Mouse (Mus musculus) thymus, adult 2 months (tissue): ENCODE results near the gene Hecw2. TPM values are rescaled to one million over a fixed set of nuclear protein-coding genes. Genes with fewer than 3 reads are reported as not detected.

Experiments
- DNase-seq: peaks from one replicate; pipeline ENCODE4 v3.0.0; 2021
- H3K27ac ChIP-seq: fragments of 200-500 bp; 2 replicates; pipeline ENCODE4 v1.5.1; 2012; ENCODE audit warnings: low read length, control low read depth; ENCODE audit not compliant: control insufficient read depth, insufficient read depth
- H3K27me3 ChIP-seq: fragments of 200-500 bp; 2 replicates; pipeline ENCODE4 v1.6.1; 2012; ENCODE audit warnings: mild to moderate bottlenecking, low read length, moderate library complexity, mixed read lengths; ENCODE audit not compliant: control insufficient read depth, insufficient read depth
- H3K36me3 ChIP-seq: fragments of 200-500 bp; 2 replicates; pipeline ENCODE4 v1.6.1; 2012; ENCODE audit warnings: mild to moderate bottlenecking, low read length, moderate library complexity; ENCODE audit not compliant: control insufficient read depth, insufficient read depth
- H3K4me1 ChIP-seq: fragments of 200-500 bp; replicated peaks from 2 replicates; pipeline ENCODE4 v1.6.1; 2012; ENCODE audit warnings: low read length; ENCODE audit not compliant: control insufficient read depth, insufficient read depth
- H3K4me3 ChIP-seq: fragments of 200-500 bp; 2 replicates; pipeline ENCODE4 v1.5.1; 2012; ENCODE audit warnings: mild to moderate bottlenecking, low read length, control low read depth, moderate library complexity; ENCODE audit not compliant: control insufficient read depth, insufficient read depth
- CTCF ChIP-seq: fragments of 200-500 bp; IDR thresholded peaks from 2 replicates; pipeline ENCODE4 v1.5.1; 2012; ENCODE audit warnings: mild to moderate bottlenecking, control low read depth, low read length, moderate library complexity, borderline replicate concordance; ENCODE audit not compliant: control insufficient read depth, poor library complexity, insufficient read depth; ENCODE audit errors: extremely low read depth
- POLR2A ChIP-seq: fragments of 200-500 bp; IDR thresholded peaks from 2 replicates; pipeline ENCODE4 v1.6.1; 2012; ENCODE audit warnings: mild to moderate bottlenecking, low read length, control low read depth, moderate library complexity; ENCODE audit not compliant: control insufficient read depth, poor library complexity, insufficient read depth; ENCODE audit errors: extremely low read depth
- WGBS: fragments of 180-500 bp; shearing (Covaris S2); methylation state at CpG from one replicate; pipeline ENCODE4 v1.1.7; 2018; 5-methylcytosine and 5-hydroxymethylcytosine counted together
- polyA plus RNA-seq: library from polyadenylated mRNA; depleted of rRNA; stranded (reverse); fragments of >200 nt; gene quantifications from 2 replicates; pipeline ENCODE4 v1.2.3, GENCODE M21; 2012

Hecw2 gene
- polyA plus RNA-seq, 1 experiment = 0.55 TPM

DNA sequence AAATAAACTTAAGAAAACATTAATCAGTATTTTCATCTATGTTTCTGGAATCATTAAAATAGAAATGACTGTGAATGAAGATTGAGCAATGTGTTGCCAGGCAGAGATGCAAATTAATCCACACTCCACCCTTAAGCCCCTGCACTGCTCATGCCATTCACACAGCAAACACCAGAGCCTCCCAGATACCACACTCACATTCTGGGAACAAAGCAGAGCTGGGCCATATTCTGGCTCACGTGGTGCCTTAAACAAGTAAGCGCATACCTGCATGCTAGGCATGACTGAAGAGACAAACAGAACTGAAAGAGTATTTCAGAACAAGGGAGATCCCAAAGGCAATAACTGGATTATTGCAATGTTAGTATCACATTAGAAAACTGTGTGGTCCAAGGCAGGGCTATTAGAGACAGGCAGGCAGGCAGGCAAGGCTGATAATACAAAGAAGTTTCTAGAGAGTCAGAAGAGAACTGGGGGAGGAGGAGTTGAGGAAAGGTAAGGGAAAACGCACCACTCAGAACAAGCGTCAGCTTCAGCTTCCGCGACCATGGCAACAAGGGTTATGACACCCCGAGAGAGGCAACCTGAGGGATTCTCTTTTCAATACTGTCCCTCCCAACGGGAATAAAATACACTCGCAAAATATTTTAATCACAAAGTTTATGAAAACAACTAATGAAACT lies 75.2 kb downstream of the Hecw2 start:
- H3K36me3 ChIP-seq = no peaks in the 10 kb centered on the region
- TF ChIP-seq POLR2A = no peak
- TF ChIP-seq CTCF = no peak
- H3K4me1 ChIP-seq = 0 out of 2 replicates have a peak, but pooled peaks cover 8% of the 10 kb centered on the region
- H3K27ac ChIP-seq = no peak overlapping the region
- H3K27me3 ChIP-seq = no peaks in the 10 kb centered on the region
- no peak overlapping the region for H3K4me3 ChIP-seq
- DNase-seq = no peak
- 93% methylated on average over 9 of the region's 9 CpGs for whole genome bisulfite sequencing

DNA sequence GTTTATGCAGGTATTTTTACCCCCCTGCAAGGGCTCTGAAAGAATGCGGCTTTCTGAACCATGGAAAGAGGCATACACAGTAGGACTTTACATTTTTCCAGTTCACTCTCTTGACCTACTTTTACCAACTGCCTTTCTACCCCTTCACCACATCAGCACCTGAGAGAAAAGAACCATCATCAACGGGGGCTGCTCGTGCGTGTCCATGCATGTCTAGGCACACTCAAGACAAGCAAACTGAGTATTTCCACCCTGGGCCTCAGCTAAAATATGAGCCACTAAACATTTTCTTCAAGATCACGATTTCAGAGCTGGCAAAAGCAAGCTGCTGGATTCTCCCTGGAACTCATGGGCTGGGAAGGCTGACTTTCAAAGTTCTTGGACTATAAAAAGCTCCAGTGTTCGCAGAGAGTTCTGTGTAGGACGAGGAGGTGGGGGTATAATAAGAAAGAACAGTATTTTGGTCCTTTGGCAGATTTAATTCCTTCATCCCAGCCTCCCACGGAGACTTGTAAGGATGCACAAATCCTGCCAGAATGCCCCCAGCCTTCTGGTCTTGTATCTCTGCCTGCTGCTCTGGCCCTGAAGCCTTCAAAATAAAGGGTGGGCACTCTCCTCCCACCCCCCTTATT lies 76.5 kb downstream of the Hecw2 start:
- Histone ChIP-seq H3K4me1 (0 out of 2 replicates have a peak, but pooled peaks cover 8% of the 10 kb centered on the region), H3K36me3 (no peaks in the 10 kb centered on the region), H3K27me3 (no peaks in the 10 kb centered on the region), H3K27ac (peak overlapping the region; percentile 48), H3K4me3 (no peak overlapping the region)
- no peak for DNase-seq
- WGBS = 74% methylated on average over 8 of the region's 8 CpGs
- TF ChIP-seq CTCF = no peak

DNA sequence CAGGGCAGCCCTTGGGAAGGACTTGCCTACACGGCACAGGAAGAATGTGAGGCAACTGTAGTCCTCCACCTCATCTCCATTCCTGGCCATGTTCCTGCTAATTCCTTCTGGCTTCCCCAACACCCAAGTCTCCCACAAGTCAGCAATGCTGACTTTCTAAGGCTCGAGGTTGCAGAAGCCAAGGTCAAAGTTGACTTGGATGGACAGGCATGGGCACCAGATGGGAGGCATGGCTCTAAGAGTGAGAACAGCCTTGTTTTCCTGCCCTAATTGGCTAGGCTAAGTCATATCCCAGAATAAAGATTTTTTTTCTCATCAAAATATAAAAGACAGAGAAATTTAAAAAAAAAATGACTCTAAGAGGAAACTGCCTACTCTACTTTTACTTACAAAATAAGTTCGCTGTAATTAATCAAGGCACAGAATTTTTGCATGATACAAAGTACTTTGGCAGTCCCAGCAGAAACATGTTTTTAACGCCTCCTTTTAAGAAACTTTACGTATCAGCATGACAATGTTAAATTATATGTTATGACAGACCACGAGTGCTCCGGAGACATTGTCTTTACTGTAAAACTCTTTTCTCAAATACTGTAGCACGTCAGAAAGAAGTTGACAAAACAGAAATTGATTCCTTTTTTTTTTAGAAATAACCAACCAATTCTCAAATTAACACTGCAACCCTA lies 83.9 kb downstream of the Hecw2 start:
- DNase-seq = no peak
- H3K27me3 ChIP-seq = no peaks in the 10 kb centered on the region
- 96% methylated on average over 8 of the region's 8 CpGs for WGBS
- H3K36me3 ChIP-seq = no peaks in the 10 kb centered on the region
- H3K27ac ChIP-seq = no peak overlapping the region
- no peak overlapping the region for H3K4me3 ChIP-seq
- TF ChIP-seq POLR2A = no peak
- peaks cover 2% of the 10 kb centered on the region; the same call in 1 of the 2 replicates for H3K4me1 ChIP-seq

DNA sequence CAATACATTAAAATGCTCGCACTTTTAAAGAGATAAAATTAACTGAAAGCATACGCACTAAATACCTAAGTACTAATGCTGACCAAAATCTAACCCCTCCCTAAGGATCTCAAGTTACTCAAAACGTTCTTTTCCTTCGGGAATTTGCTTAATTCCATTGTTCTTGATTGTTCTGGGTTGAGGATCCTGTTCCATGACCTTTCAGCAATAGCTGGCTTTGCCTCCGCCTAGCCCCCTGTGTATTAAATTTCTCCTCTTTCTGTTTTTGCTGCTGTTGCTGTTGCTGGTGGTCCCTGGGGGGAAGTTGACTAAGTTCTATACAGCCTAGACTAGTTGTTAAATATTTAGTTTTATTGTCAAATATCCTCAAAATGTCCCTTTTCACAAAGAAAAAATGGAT lies 85.7 kb downstream of the Hecw2 start:
- Histone ChIP-seq H3K36me3 (no peaks in the 10 kb centered on the region), H3K4me3 (no peak overlapping the region), H3K27ac (no peak overlapping the region), H3K4me1 (peaks cover 2% of the 10 kb centered on the region; the same call in 1 of the 2 replicates), H3K27me3 (no peaks in the 10 kb centered on the region)
- WGBS = 82% methylated on average over 5 of the region's 5 CpGs
- DNase-seq = no peak
- TF ChIP-seq POLR2A (no peak), CTCF (no peak)

DNA sequence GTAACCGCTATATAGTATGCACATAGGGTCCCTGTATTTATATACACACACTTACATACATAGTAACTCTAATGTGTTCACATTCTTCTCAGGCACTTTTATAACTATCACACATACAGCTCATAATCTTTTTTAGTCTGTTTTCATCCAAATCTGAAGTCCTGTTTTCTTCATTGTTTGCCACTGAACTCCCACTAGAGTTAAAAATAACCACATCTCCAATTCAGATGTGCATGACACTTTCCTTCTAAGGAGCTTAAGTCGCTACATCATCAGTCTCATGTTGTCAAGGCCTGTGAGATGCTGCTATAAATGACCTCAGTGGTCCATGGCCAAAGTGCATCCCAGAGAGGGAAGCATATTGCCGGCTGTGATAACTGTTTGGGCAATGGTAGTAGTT lies 88.2 kb downstream of the Hecw2 start:
- 92% methylated on average over 3 of the region's 3 CpGs for WGBS

DNA sequence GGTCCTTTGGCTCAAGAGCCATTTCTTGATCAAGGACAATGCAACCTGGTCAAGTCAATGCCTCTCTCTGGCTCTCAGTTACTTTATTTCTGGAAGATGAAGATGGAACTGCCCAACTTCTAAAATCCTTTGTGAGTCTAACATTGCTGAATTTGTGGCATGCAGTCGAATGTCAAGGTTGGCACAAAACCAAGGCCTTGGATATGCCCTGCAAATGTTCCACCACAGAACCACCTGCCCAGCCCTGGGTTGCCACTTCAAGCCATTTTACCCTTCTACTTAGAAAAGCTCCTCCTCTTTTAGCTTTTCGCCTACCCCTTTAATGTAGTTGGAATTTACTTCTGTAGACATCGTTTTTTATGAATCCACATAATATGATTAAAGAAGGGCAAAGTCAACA lies 115.3 kb downstream of the Hecw2 start:
- Histone ChIP-seq H3K4me1 (peaks cover 2% of the 10 kb centered on the region), H3K27me3 (no peaks in the 10 kb centered on the region), H3K27ac (no peak overlapping the region), H3K4me3 (no peak overlapping the region), H3K36me3 (no peaks in the 10 kb centered on the region)
- TF ChIP-seq CTCF = no peak
- no peak for TF ChIP-seq POLR2A
- WGBS = 57% methylated on average over 3 of the region's 3 CpGs
- DNase-seq = no peak

More for the DNA sequence above, 88.2 kb downstream of the Hecw2 start:
- TF ChIP-seq CTCF = no peak
- no peak for TF ChIP-seq POLR2A
- Histone ChIP-seq H3K27me3 (no peaks in the 10 kb centered on the region), H3K4me3 (no peak overlapping the region), H3K36me3 (no peaks in the 10 kb centered on the region), H3K27ac (no peak overlapping the region), H3K4me1 (peaks cover 9% of the 10 kb centered on the region)
- DNase-seq = no peak
